Mouse (Mus musculus) T-cell, adult 2 months (primary cell): ENCODE measurements around the gene Scd2.
"Not testable (repeated sequence)": the region's sequence is repeated elsewhere in the genome, so short reads cannot be mapped to it uniquely, and the experiment has no call there.

Experiments
- DNase-seq: peaks from one replicate; pipeline ENCODE4 v3.0.0; 2022; ENCODE audit warnings: low spot score

Gene Scd2

GRCm38 (mm10) chr19:44292941-44293768, at the start of gene Scd2:
Gene Scd2, plus strand, starts transcription at chr19:44293674.
- peak; percentile 50 for DNase-seq

- DNase-seq = peak; percentile 54
Observed at GRCm38 (mm10) chr19:44245761-44246171, 47.7 kb upstream of the Scd2 start.

- DNase-seq = no peak
Observed at GRCm38 (mm10) chr19:44246341-44246911, 47.0 kb upstream of the Scd2 start.

- DNase-seq = no peak
Observed at GRCm38 (mm10) chr19:44247281-44248080, 46.0 kb upstream of the Scd2 start.

- peak; percentile 98 for DNase-seq
Observed at GRCm38 (mm10) chr19:44248081-44248853, 45.2 kb upstream of the Scd2 start.

GRCm38 (mm10) chr19:44248854-44249351, 44.6 kb upstream of the Scd2 start:
- DNase-seq = no peak

GRCm38 (mm10) chr19:44251138-44251537, 42.3 kb upstream of the Scd2 start:
- not testable (repeated sequence) for DNase-seq

GRCm38 (mm10) chr19:44251936-44252558, 41.4 kb upstream of the Scd2 start:
- peak; percentile 27 for DNase-seq

- peak; percentile 42 for DNase-seq
Observed at GRCm38 (mm10) chr19:44254106-44254505, 39.4 kb upstream of the Scd2 start.

GRCm38 (mm10) chr19:44257377-44257966, 36.0 kb upstream of the Scd2 start:
- DNase-seq = no peak

GRCm38 (mm10) chr19:44259484-44259883, 34.0 kb upstream of the Scd2 start:
- DNase-seq = no peak

- no peak for DNase-seq
Observed at GRCm38 (mm10) chr19:44260487-44260886, 33.0 kb upstream of the Scd2 start.

GRCm38 (mm10) chr19:44261774-44262173, 31.7 kb upstream of the Scd2 start:
- no peak for DNase-seq

GRCm38 (mm10) chr19:44263581-44263980, 29.9 kb upstream of the Scd2 start:
- no peak for DNase-seq

- no peak for DNase-seq
Observed at GRCm38 (mm10) chr19:44264226-44264625, 29.2 kb upstream of the Scd2 start.

GRCm38 (mm10) chr19:44265300-44265699, 28.2 kb upstream of the Scd2 start:
- DNase-seq = no peak

- no peak for DNase-seq
Observed at GRCm38 (mm10) chr19:44265911-44266337, 27.6 kb upstream of the Scd2 start.

- DNase-seq = no peak
Observed at GRCm38 (mm10) chr19:44266458-44266823, 27.0 kb upstream of the Scd2 start.

- DNase-seq = peak; percentile 73
Observed at GRCm38 (mm10) chr19:44266824-44267498, 26.5 kb upstream of the Scd2 start.

GRCm38 (mm10) chr19:44267499-44268002, 25.9 kb upstream of the Scd2 start:
- DNase-seq = no peak
